Mouse (Mus musculus) right cerebral cortex, postnatal 25 days (tissue): ENCODE measurements around the gene Edf1.
"Not testable (repeated sequence)": the region's sequence is repeated elsewhere in the genome, so short reads cannot be mapped to it uniquely, and the experiment has no call there.

Source experiments
- DNase-seq: peaks from one replicate; pipeline ENCODE4 v3.0.0; 2022

The Edf1 gene

DNA sequence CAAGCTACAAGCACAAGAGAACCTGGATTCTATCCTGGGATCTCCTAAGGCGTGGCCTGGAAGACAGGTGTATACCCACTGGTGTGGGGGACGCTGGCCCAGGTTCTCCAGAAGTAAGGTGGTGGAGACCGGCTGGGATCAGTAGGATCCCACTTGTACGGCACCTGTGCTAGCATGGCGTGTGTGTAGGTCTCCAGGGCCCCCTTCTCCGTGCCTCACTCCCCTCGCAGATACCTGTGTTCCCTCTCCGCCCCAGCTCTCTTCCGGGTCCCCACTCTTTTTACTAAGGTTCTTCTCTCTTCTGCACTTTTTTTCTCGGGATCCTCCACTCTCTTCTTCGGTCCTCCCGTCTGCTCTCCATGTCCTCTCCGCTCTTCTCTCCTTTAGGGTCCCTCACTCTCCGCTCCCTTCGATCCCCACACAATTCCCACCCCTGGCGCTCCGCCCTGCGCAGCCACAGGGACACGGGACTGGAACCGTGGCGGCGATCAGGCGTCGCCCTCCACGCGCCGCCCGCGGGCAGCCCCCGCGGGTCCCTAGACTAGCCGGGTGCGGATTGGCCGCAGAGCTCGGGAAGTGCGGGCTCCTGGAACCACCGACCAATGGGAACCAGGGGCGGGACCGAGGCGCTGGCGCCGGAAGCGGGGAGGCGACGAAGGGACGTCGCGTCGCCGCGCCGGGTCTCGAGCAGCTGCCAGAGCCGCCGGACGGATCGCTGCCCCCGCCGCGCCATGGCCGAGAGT is at the start of gene Edf1:
TSS of gene Edf1 (plus strand) at position 627 of the 743 bp plus-strand sequence.
- peak; percentile 96 for DNase-seq

DNA sequence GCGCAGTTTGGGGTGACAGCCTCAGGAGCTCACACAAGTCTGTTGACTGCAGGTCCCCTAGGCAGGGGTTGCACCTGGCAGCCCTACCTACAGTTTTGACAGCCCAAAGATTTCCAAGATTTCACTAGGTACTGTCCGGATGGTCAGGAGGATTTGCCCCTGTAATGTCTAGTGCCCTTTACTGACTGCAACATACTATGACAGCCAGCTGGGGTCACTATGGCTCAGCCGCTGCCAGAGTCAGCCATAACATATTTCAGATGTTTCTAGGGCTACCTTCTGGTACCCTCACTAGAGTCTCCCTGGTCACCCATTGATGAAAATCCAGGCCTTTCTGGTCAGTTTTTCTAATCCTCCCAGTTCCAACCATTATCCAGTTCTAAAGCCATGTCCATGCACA is 47.7 kb upstream of the Edf1 start:
- DNase-seq, result no peak

DNA sequence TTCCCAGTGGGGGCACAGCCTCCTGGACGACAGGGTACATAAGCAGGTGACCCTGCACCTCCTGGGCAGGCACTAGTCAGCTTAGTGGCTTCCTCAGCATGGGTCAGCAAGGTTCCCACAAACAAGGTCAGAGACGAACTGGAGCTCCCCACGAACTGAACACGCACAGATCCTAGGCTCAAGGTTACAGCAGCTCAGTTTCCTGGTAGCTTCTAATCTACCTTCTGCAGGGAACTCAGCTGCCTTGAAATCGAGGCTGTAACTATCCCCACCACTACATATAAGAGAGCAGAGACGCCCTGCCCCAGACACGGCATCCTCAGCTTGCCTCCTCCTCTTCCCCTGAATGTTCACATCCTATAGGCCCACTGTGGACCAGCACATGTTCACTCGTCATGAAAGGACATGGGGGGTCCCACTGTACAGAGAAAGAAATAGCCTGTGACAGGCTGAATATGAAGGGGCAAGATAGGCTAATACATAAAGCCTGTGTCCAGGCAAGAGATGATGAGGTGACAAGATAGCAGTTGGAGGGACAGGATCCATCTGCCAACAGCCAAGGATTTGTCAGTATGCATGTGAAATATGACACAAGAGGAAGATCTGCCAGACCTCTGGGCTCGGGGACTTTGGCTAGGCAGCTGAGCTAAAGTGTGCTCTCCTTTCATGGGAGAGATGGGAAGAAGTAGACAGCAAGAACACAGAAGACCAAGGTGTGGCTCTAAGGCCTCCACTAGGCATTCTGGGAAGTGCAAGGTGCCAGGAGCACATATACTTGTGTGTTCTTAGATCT is 30.9 kb upstream of the Edf1 start:
- DNase-seq, result no peak

DNA sequence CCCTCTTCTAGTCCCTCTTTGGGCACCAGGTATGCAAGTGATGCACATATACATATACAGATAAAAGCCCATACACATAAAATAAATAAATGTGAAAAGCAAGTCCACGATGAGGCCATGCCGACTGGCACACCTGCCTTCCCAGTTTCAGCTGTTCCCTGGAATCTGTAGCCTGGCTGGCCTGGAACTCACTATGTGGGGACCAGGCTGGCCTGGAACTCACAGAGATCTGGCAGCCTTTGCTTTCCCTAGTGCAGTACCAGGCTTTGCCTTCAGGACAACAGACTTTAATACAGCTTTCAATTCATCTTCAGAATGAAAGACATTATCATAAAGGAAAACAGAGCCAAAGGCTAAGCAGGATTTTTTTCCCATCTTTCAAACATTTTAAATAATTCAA is 23.9 kb upstream of the Edf1 start:
- DNase-seq, result no peak

DNA sequence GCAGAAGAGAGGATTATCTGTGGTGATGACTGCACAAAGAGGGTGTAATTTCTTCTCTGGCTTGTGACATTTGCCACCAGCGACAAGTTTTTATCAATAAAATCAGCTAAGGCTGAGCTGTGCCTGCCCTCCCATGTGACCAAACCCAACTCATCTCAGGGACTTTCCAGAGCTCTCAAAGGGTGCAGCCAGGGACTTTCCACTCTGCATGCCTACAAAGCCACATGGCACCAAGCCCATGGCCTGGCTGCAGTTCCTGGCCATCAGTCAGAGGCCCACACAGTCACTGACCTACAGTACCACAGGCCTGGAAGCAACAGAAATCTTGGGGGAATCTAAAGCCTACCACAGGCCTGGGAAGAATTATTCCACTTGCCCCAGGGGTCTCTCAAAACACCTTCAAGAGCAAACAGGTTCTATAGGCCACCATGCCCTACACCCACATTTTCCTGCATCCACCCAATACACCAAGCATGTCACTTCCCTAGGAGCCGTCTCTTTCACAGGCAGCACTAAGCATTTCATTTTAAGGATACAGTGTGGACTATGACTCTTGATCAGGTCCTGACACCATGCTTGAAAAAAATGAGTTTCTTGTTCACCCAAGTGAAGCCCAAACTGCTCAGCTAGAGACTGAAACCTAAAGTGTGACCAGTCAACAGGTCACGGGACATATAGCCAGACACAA is 23.3 kb upstream of the Edf1 start:
- peak; percentile 9 for DNase-seq

DNA sequence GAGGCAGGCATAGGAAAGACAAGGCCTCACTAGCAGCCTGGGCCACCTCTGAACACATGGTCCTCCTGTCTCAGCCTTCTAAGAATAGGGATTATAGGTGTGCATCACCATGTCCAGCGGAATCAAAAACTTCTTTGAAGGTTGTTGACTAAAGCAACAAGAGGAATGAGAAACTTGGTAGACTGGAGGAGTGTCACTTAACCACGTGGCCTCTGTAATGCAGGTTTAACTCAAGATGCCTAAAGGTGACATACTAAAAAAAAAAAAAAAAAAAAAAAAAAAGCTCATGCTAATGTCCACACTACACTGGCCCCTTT is 22.8 kb upstream of the Edf1 start:
- DNase-seq, result no peak

DNA sequence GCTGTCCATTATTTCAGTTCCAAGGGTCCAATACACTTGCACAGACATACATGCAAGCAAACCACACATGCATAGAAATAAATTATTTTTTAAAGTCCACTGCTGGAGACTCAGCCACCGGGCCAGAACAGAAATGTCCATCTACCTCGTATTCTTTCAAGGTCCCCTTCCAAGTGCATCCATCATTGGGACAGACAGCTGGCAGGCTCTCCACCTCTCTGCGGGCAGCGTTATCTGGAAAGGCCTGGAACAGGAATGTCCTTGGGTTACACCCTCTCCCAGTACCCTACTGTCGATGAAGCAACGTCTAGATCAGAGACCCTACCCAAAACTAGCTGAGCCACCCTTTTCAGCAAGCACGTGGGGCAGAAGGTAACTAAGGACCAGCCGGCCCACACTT is 21.1 kb upstream of the Edf1 start:
- no peak for DNase-seq

DNA sequence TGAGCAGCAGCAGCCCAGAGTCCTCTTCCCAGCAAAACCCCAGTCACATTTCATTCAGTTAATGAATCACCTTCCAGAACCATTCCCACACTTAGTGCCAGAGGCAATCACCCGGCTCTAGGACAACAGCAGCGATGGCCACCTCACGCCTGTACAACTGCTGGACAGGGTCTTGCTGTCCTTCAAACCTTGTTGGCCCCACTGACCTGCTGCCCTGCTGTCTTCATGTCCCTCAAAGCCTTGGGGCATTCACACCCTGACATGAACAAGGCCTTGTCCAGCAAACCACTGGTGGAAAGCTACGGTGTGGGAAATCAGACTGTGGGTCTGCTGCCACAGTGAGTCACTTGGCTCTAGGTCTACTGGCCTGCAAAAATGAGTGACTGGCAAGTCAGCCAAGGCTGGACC is 17.1 kb upstream of the Edf1 start:
- DNase-seq, result no peak

DNA sequence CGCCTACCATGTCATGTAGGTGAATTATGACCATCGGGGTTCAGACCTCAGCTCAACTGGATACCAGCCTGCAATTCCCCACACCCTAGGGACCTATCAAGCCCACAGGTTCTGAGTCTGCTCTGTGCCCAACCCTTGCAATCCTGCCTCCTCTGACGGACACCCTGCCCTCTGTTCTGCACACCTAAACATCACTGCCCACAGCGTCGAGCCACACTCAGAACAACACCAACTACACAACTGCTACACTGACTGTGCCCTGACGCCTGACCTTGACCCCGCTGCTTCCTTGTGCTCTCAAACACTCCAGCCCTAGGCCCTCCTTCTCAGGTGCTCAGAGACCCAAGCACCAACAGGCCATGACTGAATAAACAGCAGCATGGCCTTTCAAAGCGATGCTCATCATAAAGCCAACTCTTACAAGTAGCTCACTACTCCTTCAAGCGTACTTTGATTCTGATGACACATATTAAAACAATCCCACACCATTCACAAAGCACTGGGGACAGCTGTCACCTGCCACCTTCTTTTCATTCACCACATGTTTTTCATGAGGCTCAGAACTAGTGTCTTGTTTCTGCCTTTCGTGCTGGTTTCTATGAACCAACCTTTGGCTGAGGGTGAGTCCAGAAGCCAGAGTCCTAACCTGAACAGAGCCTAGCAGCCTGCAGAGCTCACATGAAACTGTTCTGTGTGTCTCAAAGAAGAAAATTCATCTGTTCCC is 15.8 kb upstream of the Edf1 start:
- DNase-seq, result no peak

DNA sequence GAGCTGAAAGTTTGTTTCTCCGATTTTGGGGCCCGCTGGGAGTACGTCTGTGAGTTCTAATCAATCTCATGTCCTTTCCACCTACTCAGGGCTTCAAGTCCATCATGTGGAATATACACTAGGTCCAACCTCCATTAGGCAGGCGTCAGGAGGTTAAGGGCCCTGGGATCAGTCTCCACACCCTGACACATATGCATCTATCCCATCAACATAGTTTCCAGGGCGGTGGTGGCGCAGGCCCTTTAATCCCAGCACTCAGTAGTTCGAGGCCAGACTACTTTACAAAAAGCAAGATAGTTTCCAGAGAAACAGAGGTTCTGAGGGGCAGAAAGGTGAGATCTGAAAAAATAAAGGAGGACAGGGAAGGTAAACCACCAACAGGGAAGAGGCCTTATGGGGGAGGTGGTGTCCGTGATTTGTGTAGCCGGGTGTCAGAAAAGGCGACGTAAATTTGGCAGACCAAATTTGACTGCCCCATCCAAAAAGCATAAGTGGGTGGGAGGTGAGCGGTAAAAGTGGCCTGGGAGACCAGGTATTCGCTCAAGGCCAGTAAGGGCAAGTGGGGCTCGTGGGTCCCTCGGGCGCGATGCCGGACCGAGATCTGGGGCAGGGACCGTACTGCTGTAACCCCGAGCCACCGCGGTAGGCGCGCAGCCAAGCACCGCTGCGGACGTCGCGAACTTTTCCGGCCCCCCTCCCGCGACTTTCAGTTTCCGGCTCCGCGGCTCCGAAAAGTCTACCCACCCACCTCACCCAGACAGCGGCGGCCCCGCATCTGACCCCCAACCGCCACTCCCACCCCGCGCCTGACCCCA is 11.4 kb upstream of the Edf1 start:
- no peak for DNase-seq

DNA sequence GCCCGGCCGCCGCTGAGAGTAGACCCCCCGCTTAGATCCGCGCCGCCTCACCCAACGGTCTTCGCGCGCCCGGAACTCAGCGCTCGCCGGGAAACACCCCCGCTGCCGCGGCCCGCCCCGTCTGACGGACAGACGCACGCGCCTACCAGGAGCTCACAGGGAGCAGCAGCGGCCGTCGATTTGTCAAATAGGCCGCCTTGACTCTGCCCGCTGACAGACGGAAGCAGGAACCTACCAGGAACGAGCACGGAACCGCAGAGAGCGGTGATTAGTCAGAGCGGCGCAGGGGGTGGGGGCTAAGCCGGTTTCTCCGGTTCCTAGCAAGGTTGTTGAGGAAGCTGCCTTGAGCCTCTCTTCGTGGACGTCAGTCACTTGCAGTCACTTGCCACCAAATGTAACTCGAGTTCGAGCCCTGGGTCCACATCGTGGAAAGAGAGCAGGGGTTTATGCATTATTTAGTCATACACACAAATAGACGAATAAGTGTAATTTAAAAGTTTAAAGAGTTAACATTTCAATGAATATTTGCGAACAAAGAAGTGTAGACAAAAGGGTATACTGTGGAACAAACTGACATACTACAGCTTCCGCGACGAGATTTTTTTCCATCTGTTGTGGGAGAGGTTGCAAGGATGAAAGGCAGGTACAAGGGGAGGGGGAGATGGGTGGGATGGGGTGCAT is 10.7 kb upstream of the Edf1 start, which contains the start of gene Traf2:
TSS of gene Traf2 (minus strand) at position 130 of the 681 bp plus-strand sequence.
- DNase-seq, result peak; percentile 99

DNA sequence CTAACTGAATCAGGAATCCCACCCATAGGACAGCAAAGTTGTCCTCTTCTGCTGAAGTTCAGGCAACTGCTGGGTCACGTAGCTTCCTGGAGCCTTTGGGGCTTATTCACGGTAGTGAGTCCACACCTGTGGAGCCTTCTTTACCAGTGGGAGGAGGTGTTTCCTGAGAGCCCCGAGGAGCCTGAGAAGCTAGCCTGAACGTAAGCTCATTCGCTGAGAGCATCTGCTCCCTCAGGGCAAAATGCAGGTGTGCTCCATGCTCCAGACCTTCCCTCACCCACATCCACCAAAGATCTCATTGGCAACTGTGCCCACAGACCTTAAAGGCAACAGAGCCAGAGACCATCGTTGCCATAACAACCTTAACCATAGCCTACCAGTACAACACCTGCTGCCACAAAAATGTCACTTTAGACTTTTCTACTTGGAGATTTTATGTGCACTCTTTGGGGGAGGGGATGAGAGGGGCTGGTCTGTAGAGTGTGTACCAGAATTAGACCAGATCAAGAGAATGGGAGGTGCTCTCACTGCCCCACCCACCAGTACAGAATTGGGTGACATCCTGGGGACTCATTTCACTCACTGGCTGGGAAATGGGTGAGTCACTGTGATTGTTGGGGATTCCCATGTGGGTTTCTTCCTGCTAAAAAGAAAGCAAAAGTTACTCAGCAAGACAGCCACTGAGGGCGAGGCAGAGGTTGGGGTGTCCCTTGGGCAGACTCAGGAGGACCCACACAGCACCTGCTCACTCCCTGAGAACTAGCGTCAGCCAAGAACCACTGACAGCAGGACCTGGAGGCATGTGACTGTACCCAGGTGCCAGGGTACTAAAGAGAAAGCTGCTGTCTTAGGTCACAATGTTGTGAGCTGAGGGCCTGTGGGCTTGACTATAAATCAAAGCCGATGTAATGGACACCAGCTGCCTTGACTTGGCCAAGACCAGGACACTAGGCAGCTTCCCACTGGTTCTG is 8.3 kb upstream of the Edf1 start:
- DNase-seq, result no peak

DNA sequence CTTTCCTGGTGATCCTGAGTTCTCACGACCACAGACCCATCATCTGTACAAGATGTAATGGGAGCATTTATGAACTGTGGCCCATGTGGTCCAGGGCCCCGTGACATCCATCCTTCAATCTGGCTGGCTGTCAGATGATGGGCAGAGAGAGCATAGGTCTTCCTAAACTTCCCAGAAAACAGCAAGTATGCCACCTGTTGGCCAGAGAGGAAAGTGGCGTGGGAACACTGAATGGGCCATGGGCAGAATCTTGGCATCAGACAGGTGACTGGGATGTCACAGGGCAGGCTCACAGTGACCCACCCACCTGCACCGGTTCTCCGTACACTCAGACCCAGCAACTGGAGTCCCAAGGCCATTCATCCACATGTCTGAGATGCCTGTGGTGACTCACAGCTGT is 6.5 kb upstream of the Edf1 start:
- DNase-seq, result no peak

DNA sequence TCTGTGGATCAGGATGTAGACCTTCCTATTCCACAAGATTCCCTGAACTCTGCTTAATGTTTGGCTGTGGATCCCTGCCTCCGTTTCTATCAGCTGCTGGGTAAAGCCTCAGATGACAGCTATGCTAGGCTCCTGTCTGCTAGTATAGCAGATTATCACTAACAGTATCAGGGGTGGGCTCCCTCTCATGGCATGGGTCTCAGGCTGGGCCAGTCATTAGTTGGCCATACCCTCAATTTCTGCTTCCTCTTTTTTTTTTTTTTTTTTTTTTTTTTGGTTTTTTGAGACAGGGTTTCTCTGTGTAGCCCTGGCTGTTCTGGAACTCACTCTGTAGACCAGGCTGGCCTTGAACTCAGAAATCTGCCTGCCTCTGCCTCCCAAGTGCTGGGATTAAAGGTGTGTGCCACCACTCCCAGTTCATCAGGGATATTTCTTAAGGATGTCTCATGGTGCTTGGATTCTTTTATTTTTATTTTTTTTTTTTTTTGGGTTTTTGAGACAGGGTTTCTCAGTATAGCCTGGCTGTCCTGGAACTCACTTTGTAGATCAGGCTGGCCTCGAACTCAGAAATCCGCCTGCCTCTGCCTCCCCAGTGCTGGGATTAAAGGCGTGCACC is 4.4 kb upstream of the Edf1 start:
- not testable (repeated sequence) for DNase-seq

DNA sequence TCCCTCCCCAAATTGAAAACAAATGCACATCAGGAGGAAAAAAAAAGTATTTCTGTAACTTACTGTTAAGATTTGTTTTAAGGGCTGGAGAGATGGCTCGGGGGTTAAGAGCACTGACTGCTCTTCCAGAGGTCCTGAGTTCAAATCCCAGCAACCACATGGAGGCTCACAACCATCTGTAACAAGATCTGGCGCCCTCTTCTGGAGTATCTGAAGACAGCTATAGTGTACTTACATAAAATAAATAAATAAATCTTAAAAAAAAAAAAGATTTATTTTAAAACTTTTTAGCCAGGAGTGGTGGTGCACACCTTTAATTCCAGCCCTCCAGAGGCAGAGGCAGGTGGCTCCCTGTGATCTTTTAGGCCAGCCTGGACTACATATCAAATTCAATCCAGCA is 2.2 kb upstream of the Edf1 start:
- DNase-seq, result not testable (repeated sequence)

DNA sequence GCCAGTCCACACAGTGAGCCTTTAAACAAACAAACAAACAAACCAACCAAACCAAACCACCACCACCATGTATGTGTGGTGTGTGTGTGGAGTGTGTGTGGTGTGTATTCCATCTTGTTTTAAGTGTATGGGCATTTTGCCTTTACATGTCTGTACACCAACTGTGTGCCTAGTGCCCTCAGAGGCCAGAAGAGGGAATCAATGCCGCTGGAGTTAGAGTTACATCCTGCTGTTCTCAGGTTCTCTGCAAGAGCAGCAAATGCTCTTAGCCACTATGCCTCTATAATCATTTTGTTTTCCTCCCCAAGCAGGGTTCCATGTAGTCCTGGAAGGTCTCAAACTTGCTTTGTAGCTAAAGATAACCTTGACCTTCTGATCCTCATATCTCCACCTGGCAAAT is 1.4 kb upstream of the Edf1 start:
- DNase-seq, result no peak

DNA sequence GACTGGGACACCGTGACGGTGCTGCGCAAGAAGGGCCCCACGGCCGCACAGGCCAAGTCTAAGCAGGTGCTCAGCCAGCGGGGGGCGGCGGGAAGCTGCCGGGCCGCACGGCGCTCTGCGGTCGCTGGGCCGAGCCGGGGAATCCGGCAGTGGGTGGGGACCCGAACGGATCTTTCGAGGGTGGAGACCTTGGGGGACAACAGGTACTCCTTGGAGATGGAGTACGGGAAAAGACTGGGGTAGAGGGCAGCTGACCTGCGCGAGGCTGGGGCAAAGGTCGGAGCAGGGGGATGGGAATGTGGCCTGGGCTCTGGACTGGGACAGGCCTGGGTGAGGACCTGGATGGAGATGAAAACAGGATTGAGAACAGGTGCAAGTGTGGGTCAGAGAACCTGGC is 315 bp downstream of the Edf1 start:
- no peak for DNase-seq

DNA sequence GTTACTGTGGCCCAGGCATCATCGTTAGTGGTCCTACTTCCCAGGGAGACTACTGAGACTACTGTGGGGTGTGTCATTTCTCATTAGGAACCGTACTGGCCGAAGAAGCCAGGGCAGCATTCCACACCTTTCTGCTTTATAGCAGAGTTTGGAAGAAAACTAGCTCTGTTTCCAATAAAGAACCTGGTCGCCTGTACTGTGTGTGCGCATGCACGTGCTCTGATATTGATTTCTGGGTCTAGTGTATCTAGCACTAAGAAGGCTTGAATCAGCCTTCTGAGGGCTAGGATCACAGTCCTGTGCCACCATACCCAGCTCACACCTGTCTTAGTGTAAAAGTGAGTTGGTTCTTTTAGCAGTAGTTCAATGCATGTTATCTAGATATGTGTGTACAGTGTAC is 1.1 kb downstream of the Edf1 start:
- no peak for DNase-seq

DNA sequence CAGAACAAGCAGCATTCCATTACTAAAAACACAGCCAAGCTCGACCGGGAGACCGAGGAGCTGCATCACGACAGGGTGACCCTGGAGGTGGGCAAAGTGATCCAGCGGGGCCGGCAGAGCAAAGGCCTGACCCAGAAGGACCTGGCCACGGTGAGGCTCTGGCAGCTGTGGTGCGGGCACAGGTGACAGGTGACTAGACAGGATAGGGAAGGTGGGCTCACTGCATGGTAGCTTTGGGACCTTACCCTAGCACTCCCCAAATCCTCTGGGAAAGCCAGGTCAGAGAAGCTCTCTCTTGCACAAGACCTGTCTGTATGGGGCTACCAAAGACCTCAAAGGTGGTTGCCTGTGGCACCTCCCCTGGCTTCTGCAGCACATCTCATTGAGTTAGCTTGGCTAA is 2.9 kb downstream of the Edf1 start:
- no peak for DNase-seq

DNA sequence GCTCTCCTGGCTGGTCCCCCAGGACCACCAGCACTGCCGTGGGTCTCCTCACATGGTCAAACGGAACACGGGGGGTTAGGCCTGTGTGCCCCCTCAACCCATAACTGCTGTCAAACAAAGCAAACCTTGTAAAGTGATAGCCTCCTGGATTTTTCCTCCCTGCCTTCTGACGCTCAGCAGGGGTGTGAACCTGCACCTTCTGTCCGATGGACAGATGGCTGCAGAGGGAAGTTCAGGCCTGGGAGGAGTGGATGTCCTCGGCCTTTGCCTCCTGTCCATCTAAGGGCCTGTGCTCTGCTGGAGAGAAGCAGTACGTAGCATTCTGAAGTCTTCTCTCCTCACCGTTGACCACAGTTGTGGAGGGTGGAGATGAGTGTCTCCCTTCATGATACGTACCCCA is 4.3 kb downstream of the Edf1 start:
- no peak for DNase-seq
